Mouse (Mus musculus): Measurements from ENCODE around the gene Gm20388. TPM values are rescaled to one million over a fixed set of nuclear protein-coding genes. Genes with fewer than 3 reads are reported as not detected.

Gene Gm20388
- polyA plus RNA-seq, 1 experiment from 2014 or later = not detected

GRCm38 (mm10) chr8:121798401-121798800 lies 1887.8 kb downstream of the Gm20388 start:
- Histone ChIP-seq H3K27me3 (replicated peaks; ENCODE audit: control insufficient read depth, insufficient read depth, low read length) (no peaks in the 10 kb centered on the region), H3K4me3 (ENCODE audit: low read depth, low read length) (no peak overlapping the region), H3K4me1 (replicated peaks; ENCODE audit: control insufficient read depth, insufficient read depth, low read length) (no peaks in the 10 kb centered on the region), H3K4me2 (replicated peaks; ENCODE audit: low read depth) (no peak overlapping the region), H3K9ac (ENCODE audit: low read depth, low read length) (no peak overlapping the region), H3K9me3 (ENCODE audit: control insufficient read depth) (no peaks in the 10 kb centered on the region), H3K27ac (ENCODE audit: low read depth, low read length) (no peak overlapping the region), H3K36me3 (ENCODE audit: control insufficient read depth, insufficient read depth) (peaks cover 52% of the 10 kb centered on the region)
- no peak for ATAC-seq
- 84% methylated on average over 6 of the region's 6 CpGs for WGBS
- no peak for TF ChIP-seq CTCF (IDR thresholded peaks at IDR 0.05; ENCODE audit: low read depth)

- WGBS = 94% methylated on average over 5 of the region's 5 CpGs
- Histone ChIP-seq H3K4me1 (replicated peaks; ENCODE audit: control insufficient read depth, insufficient read depth, low read length) (no peaks in the 10 kb centered on the region), H3K9ac (ENCODE audit: low read depth, low read length) (no peak overlapping the region), H3K36me3 (ENCODE audit: control insufficient read depth, insufficient read depth) (peaks cover 39% of the 10 kb centered on the region), H3K27ac (ENCODE audit: low read depth, low read length) (no peak overlapping the region), H3K4me3 (ENCODE audit: low read depth, low read length) (no peak overlapping the region), H3K9me3 (ENCODE audit: control insufficient read depth) (no peaks in the 10 kb centered on the region), H3K4me2 (replicated peaks; ENCODE audit: low read depth) (no peak overlapping the region), H3K27me3 (replicated peaks; ENCODE audit: control insufficient read depth, insufficient read depth, low read length) (no peaks in the 10 kb centered on the region)
- no peak for ATAC-seq
- TF ChIP-seq CTCF (IDR thresholded peaks at IDR 0.05; ENCODE audit: low read depth) = no peak
Measured at GRCm38 (mm10) chr8:121804829-121805228, 1894.2 kb downstream of the Gm20388 start.

GRCm38 (mm10) chr8:121806126-121806525 lies 1895.5 kb downstream of the Gm20388 start:
- Histone ChIP-seq H3K27ac (ENCODE audit: low read depth, low read length) (no peak overlapping the region), H3K9ac (ENCODE audit: low read depth, low read length) (no peak overlapping the region), H3K9me3 (ENCODE audit: control insufficient read depth) (no peaks in the 10 kb centered on the region), H3K27me3 (replicated peaks; ENCODE audit: control insufficient read depth, insufficient read depth, low read length) (no peaks in the 10 kb centered on the region), H3K36me3 (ENCODE audit: control insufficient read depth, insufficient read depth) (peaks cover 36% of the 10 kb centered on the region), H3K4me1 (replicated peaks; ENCODE audit: control insufficient read depth, insufficient read depth, low read length) (no peaks in the 10 kb centered on the region), H3K4me2 (replicated peaks; ENCODE audit: low read depth) (no peak overlapping the region), H3K4me3 (ENCODE audit: low read depth, low read length) (no peak overlapping the region)
- 91% methylated on average over 13 of the region's 13 CpGs for WGBS
- no peak for TF ChIP-seq CTCF (IDR thresholded peaks at IDR 0.05; ENCODE audit: low read depth)
- ATAC-seq = no peak

GRCm38 (mm10) chr8:121808032-121808431 lies 1897.4 kb downstream of the Gm20388 start:
- H3K4me2 ChIP-seq (replicated peaks; ENCODE audit: low read depth) = no peak overlapping the region
- no peaks in the 10 kb centered on the region for H3K4me1 ChIP-seq (replicated peaks; ENCODE audit: control insufficient read depth, insufficient read depth, low read length)
- no peak for TF ChIP-seq CTCF (IDR thresholded peaks at IDR 0.05; ENCODE audit: low read depth)
- no peak overlapping the region for H3K4me3 ChIP-seq (ENCODE audit: low read depth, low read length)
- no peaks in the 10 kb centered on the region for H3K27me3 ChIP-seq (replicated peaks; ENCODE audit: control insufficient read depth, insufficient read depth, low read length)
- no peak overlapping the region for H3K9ac ChIP-seq (ENCODE audit: low read depth, low read length)
- ATAC-seq = no peak
- peaks cover 39% of the 10 kb centered on the region for H3K36me3 ChIP-seq (ENCODE audit: control insufficient read depth, insufficient read depth)
- H3K27ac ChIP-seq (ENCODE audit: low read depth, low read length) = no peak overlapping the region
- no peaks in the 10 kb centered on the region for H3K9me3 ChIP-seq (ENCODE audit: control insufficient read depth)
- WGBS = 80% methylated on average over 11 of the region's 11 CpGs

- Histone ChIP-seq H3K27ac (ENCODE audit: low read depth, low read length) (no peak overlapping the region), H3K27me3 (replicated peaks; ENCODE audit: control insufficient read depth, insufficient read depth, low read length) (no peaks in the 10 kb centered on the region), H3K36me3 (ENCODE audit: control insufficient read depth, insufficient read depth) (peaks cover 42% of the 10 kb centered on the region), H3K9ac (ENCODE audit: low read depth, low read length) (no peak overlapping the region), H3K4me2 (replicated peaks; ENCODE audit: low read depth) (no peak overlapping the region), H3K9me3 (ENCODE audit: control insufficient read depth) (no peaks in the 10 kb centered on the region), H3K4me3 (ENCODE audit: low read depth, low read length) (no peak overlapping the region), H3K4me1 (replicated peaks; ENCODE audit: control insufficient read depth, insufficient read depth, low read length) (no peaks in the 10 kb centered on the region)
- 93% methylated on average over 11 of the region's 11 CpGs for WGBS
- no peak for TF ChIP-seq CTCF (IDR thresholded peaks at IDR 0.05; ENCODE audit: low read depth)
- ATAC-seq = no peak
Measured at GRCm38 (mm10) chr8:121809524-121810155, 1899.0 kb downstream of the Gm20388 start.

GRCm38 (mm10) chr8:121811502-121811901 lies 1900.9 kb downstream of the Gm20388 start:
- Histone ChIP-seq H3K27me3 (replicated peaks; ENCODE audit: control insufficient read depth, insufficient read depth, low read length) (no peaks in the 10 kb centered on the region), H3K4me3 (ENCODE audit: low read depth, low read length) (no peak overlapping the region), H3K27ac (ENCODE audit: low read depth, low read length) (no peak overlapping the region), H3K4me1 (replicated peaks; ENCODE audit: control insufficient read depth, insufficient read depth, low read length) (no peaks in the 10 kb centered on the region), H3K4me2 (replicated peaks; ENCODE audit: low read depth) (no peak overlapping the region), H3K9me3 (ENCODE audit: control insufficient read depth) (no peaks in the 10 kb centered on the region), H3K9ac (ENCODE audit: low read depth, low read length) (no peak overlapping the region), H3K36me3 (ENCODE audit: control insufficient read depth, insufficient read depth) (peaks cover 33% of the 10 kb centered on the region; the same call in 1 of the 2 replicates)
- ATAC-seq = no peak
- TF ChIP-seq CTCF (IDR thresholded peaks at IDR 0.05; ENCODE audit: low read depth) = no peak
- 88% methylated on average over 3 of the region's 3 CpGs for WGBS
